ENCODE assay signal across 7 mouse cellular contexts in genomic region chrX:152143941-152144741, GRCm38 (mm10). TPM values are rescaled to one million over a fixed set of nuclear protein-coding genes. Genes with fewer than 3 reads are reported as not detected.
A peak's percentile ranks its signal among the peaks of the same experiment; 100 is the strongest.
DNase-seq lines count a peak whose midpoint lies in the region; ATAC-seq lines count a peak whose summit lies in the region.

TSS of gene Iqsec2 (plus strand) at chrX:152144268.

- 3% methylated on average over 37 of the region's 78 CpGs for WGBS in liver, embryonic 12.5 days (ENCODE audit: insufficient replicate concordance)
- 5% methylated on average over 16 of the region's 78 CpGs for WGBS in neural tube, embryonic 11.5 days

- H3K4me3 ChIP-seq in liver, embryonic 12.5 days: peak within 1 kb of the TSS; percentile 57
- H3K4me3 ChIP-seq in neural tube, embryonic 11.5 days (ENCODE audit: low read depth, low read length): peak within 1 kb of the TSS; percentile 65

- H3K27ac ChIP-seq in liver, embryonic 12.5 days: no peak within 1 kb of the TSS
- H3K27ac ChIP-seq in neural tube, embryonic 11.5 days (ENCODE audit: low read depth, low read length): no peak within 1 kb of the TSS

- peak; percentile 25 for DNase-seq in urinary bladder, adult 2 months (ENCODE audit: low spot score)
- DNase-seq in urinary bladder, postnatal 4 days (ENCODE audit: low spot score in 2 of 2): no peak
- peak; percentile 95 for DNase-seq in heart, adult 11 months
- peak; percentile 12 to 19 for DNase-seq in kidney, adult 8-10 months
- DNase-seq in neural tube, embryonic 11.5 days (ENCODE audit: low spot score): peak; percentile 13

- peak within 1 kb of the TSS; percentile 41 for H3K9ac ChIP-seq in liver, embryonic 12.5 days
- peak within 1 kb of the TSS; percentile 63 for H3K9ac ChIP-seq in neural tube, embryonic 11.5 days (ENCODE audit: low read length)

- H3K4me1 ChIP-seq in liver, embryonic 12.5 days: no peaks in the 10 kb centered on the region
- H3K4me1 ChIP-seq in neural tube, embryonic 11.5 days (ENCODE audit: control insufficient read depth, insufficient read depth, low read length): no peaks in the 10 kb centered on the region

- peaks cover 76% of the 10 kb centered on the region for H3K27me3 ChIP-seq in liver, embryonic 12.5 days (replicated peaks)
- H3K27me3 ChIP-seq in neural tube, embryonic 11.5 days (ENCODE audit: control insufficient read depth, insufficient read depth, low read length): peaks cover 56% of the 10 kb centered on the region

- no peaks in the 10 kb centered on the region for H3K9me3 ChIP-seq in liver, embryonic 12.5 days (replicated peaks)
- no peaks in the 10 kb centered on the region for H3K9me3 ChIP-seq in neural tube, embryonic 11.5 days (ENCODE audit: control insufficient read depth, low read length)

- H3K4me2 ChIP-seq in liver, embryonic 12.5 days: peak within 1 kb of the TSS; percentile 67
- H3K4me2 ChIP-seq in neural tube, embryonic 11.5 days (ENCODE audit: low read depth): peak within 1 kb of the TSS; percentile 87

- no peaks in the 10 kb centered on the region for H3K36me3 ChIP-seq in liver, embryonic 12.5 days
- H3K36me3 ChIP-seq in neural tube, embryonic 11.5 days (ENCODE audit: control insufficient read depth, insufficient read depth, low read length): no peaks in the 10 kb centered on the region

- ATAC-seq in common myeloid progenitor, adult 5-6 weeks (replicated peaks; ENCODE audit: low read depth, poor library complexity, severe bottlenecking): peak; percentile 15; the same call in 1 of the 2 replicates
- peak; percentile 35; the same call in 1 of the 2 replicates for ATAC-seq in liver, embryonic 12.5 days
- ATAC-seq in neural tube, embryonic 11.5 days (ENCODE audit: insufficient read depth, low FRiP score, low TSS enrichment): peak; percentile 71

RNA-seq across cellular contexts. Expression of gene Iqsec2, which starts in this region (rescaled TPM):
- 8.3 and 10.7 TPM in 2 replicates for polyA plus RNA-seq in urinary bladder, adult 2 months (2012; rRNA removed)
- total RNA-seq in common myeloid progenitor, adult 5-6 weeks (2017): 1.1 and 3.7 TPM in 2 replicates
- 0.73 and 0.75 TPM in 2 replicates for polyA plus RNA-seq in liver, embryonic 12.5 days (2016; fragmentation: Nextera tagmentation; extraction: Ambion mirVana)
- polyA plus RNA-seq in neural tube, embryonic 11.5 days (2014; fragmentation: Nextera tagmentation; extraction: Ambion mirVana): 0.94 and 1.8 TPM in 2 replicates

Comparison
In these comparisons a context has a peak if more than half of its experiments do, and no peak if none do; other contexts are left out.
1. DNase-seq: peak in urinary bladder, adult 2 months (single experiment), heart, adult 11 months (single experiment), kidney, adult 8-10 months (2 of 2) and neural tube, embryonic 11.5 days (single experiment); none in urinary bladder, postnatal 4 days (0 of 2).
2. Peak in ATAC-seq, H3K4me3 ChIP-seq, H3K9ac ChIP-seq and H3K4me2 ChIP-seq in liver, embryonic 12.5 days; RNA of the gene not detected or under 1 TPM.
3. ATAC-seq: peak in every context shown above with its lines; median percentile 71 in neural tube, embryonic 11.5 days; 35 in liver, embryonic 12.5 days; 15 in common myeloid progenitor, adult 5-6 weeks.